Mouse (Mus musculus) cortical plate, adult 2 months (tissue): ENCODE results near the gene Rbp4.

Experiments
- CTCF ChIP-seq: fragments of 200-500 bp; IDR thresholded peaks from 2 replicates; pipeline ENCODE4 v1.5.1; 2011; ENCODE audit warnings: mild to moderate bottlenecking, control low read depth, low read length; ENCODE audit not compliant: insufficient read depth; ENCODE audit errors: extremely low read depth
- POLR2A ChIP-seq: fragments of 200-500 bp; IDR thresholded peaks from 2 replicates; pipeline ENCODE4 v1.6.1; 2011; ENCODE audit warnings: mild to moderate bottlenecking, low read length, control low read depth; ENCODE audit not compliant: insufficient read depth; ENCODE audit errors: extremely low read depth

DNA sequence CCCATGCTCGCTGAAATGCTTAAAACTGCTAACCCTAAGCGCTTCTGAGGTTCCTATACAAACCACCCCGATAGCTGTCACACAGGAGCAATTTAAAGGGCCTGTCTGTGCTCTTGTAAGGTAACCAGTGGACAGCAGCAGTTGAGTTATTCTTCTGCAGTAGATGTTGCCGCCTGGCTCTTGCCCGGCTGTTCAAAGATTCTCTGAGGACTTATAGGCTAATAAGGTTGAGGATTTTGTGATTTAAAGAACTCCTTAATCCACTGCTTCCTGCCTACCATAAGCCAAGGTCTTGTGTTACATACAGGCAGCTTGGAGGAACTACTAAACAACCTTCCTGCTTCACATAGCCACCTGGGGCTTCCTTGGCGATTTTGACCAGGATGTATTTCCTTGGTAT lies 7.4 kb upstream of the Rbp4 start, which contains the start of gene Pde6c:
- TF ChIP-seq CTCF (no peak), POLR2A (no peak)
